Mouse (Mus musculus) liver, postnatal 0 days (tissue): ENCODE data around the gene Zfp664.

Source experiments
- CTCF ChIP-seq: sonication (generic); IDR thresholded peaks from 2 replicates; pipeline ENCODE4 v1.5.1; 2016; ENCODE audit warnings: antibody characterized with exemption, low read depth
- EP300 ChIP-seq: IDR thresholded peaks from 2 replicates; pipeline ENCODE4 v1.6.1; 2016; ENCODE audit warnings: antibody characterized with exemption, low read depth, mild to moderate bottlenecking

DNA sequence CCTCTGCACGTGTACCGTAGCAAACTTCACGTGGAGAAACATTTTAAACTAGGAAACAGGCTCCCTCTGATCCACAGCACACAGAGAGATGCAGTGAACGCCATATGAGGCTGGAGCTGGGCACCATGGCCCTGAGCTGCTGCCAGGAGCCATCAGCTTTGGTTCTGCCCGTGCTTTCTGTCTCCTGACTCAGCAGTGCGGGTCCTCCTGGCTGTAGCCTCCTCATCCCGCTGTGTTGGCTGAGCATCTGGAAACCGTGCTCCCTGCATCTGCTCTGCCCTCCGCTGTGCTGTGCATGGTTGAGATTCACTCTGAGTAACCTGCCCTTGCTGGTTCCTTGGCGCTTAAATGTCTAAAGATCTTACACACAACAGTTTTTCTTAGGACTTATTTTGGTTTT is 39.7 kb downstream of the Zfp664 start:
- no peak for TF ChIP-seq CTCF
- TF ChIP-seq EP300 = no peak
